Comparison of ENCODE assay signal across 16 mouse cellular contexts in genomic region chr8:30655749-30656241, GRCm38 (mm10).
DNase-seq lines count a peak whose midpoint lies in the region; ATAC-seq lines count a peak whose summit lies in the region.
"Had no signal": no experiment of that assay in that cellular context is flagged by ENCODE, and none has a peak within 500 bp of the region (broad histone marks: within the 10 kb centered on the region; RNA-seq: fewer than 3 reads in every experiment).

No protein-coding gene starts in this region.

- peak overlapping the region; percentile 36; the same call in 1 of the 2 replicates for H3K4me2 ChIP-seq in heart, embryonic 13.5 days
- H3K4me2 ChIP-seq in hindbrain, embryonic 12.5 days (replicated peaks) = no peak overlapping the region
- no peak overlapping the region for H3K4me2 ChIP-seq in neural tube, embryonic 13.5 days
- H3K4me2 ChIP-seq: limb, embryonic 12.5 days; lung, embryonic 15.5 days had no signal

- H3K4me1 ChIP-seq in heart, embryonic 13.5 days = peaks cover 14% of the 10 kb centered on the region
- peaks cover 7% of the 10 kb centered on the region for H3K4me1 ChIP-seq in hindbrain, embryonic 12.5 days
- H3K4me1 ChIP-seq in neural tube, embryonic 13.5 days (replicated peaks) = no peaks in the 10 kb centered on the region
- H3K4me1 ChIP-seq: limb, embryonic 12.5 days; lung, embryonic 15.5 days had no signal

- H3K27ac ChIP-seq in heart, embryonic 13.5 days (replicated peaks) = no peak overlapping the region; the same call in 1 of the 2 replicates
- peak overlapping the region; percentile 64 for H3K27ac ChIP-seq in hindbrain, embryonic 12.5 days
- H3K27ac ChIP-seq in neural tube, embryonic 13.5 days (replicated peaks) = peak overlapping the region; percentile 35; the same call in 1 of the 2 replicates
- H3K27ac ChIP-seq: limb, embryonic 12.5 days; lung, embryonic 15.5 days had no signal

- H3K27me3 ChIP-seq in heart, embryonic 13.5 days (replicated peaks) = no peaks in the 10 kb centered on the region
- no peaks in the 10 kb centered on the region for H3K27me3 ChIP-seq in hindbrain, embryonic 12.5 days
- H3K27me3 ChIP-seq in neural tube, embryonic 13.5 days = no peaks in the 10 kb centered on the region
- H3K27me3 ChIP-seq: limb, embryonic 12.5 days; lung, embryonic 15.5 days had no signal

- no peak for ATAC-seq in heart, embryonic 13.5 days (ENCODE audit: extremely low read depth, insufficient number of reproducible peaks, low FRiP score, low TSS enrichment)
- ATAC-seq in hindbrain, embryonic 12.5 days (ENCODE audit: low FRiP score) = peak; percentile 60; the same call in 1 of the 2 replicates
- ATAC-seq in neural tube, embryonic 13.5 days (ENCODE audit: low read depth) = no peak; the same call in 1 of the 2 replicates
- ATAC-seq: CD4-positive, CD25-positive, alpha-beta regulatory T cell, adult 4 months had no signal

- no peak overlapping the region for H3K4me3 ChIP-seq in heart, embryonic 13.5 days
- H3K4me3 ChIP-seq in hindbrain, embryonic 12.5 days = no peak overlapping the region
- H3K4me3 ChIP-seq in neural tube, embryonic 13.5 days = no peak overlapping the region
- H3K4me3 ChIP-seq: limb, embryonic 12.5 days; lung, embryonic 15.5 days had no signal

- H3K36me3 ChIP-seq in heart, embryonic 13.5 days = no peaks in the 10 kb centered on the region
- H3K36me3 ChIP-seq in hindbrain, embryonic 12.5 days = no peaks in the 10 kb centered on the region
- H3K36me3 ChIP-seq in neural tube, embryonic 13.5 days = no peaks in the 10 kb centered on the region
- H3K36me3 ChIP-seq: limb, embryonic 12.5 days; lung, embryonic 15.5 days had no signal

- DNase-seq in heart, adult 8-10 months (ENCODE audit: low spot score) = no peak
- DNase-seq in adrenal gland, postnatal 36 days = peak; percentile 47 to 51
- DNase-seq in thymus, adult 18-20 months = no peak
- no peak for DNase-seq in testis, postnatal 14 days (ENCODE audit: low spot score)
- DNase-seq in layer of hippocampus, adult 18-20 months (ENCODE audit: low spot score in 2 of 2) = no peak
- DNase-seq: cerebellum, postnatal 36 days; gastrocnemius, postnatal 10 days; kidney, adult 18-20 months; layer of hippocampus, adult 9-11 months; thymus, postnatal 25 days had no signal

- H3K9ac ChIP-seq in heart, embryonic 13.5 days = no peak overlapping the region
- no peak overlapping the region for H3K9ac ChIP-seq in hindbrain, embryonic 12.5 days
- no peak overlapping the region for H3K9ac ChIP-seq in neural tube, embryonic 13.5 days
- H3K9ac ChIP-seq: limb, embryonic 12.5 days; lung, embryonic 15.5 days had no signal

- H3K9me3 ChIP-seq in heart, embryonic 13.5 days = peaks cover 5% of the 10 kb centered on the region; the same call in 1 of the 2 replicates
- no peaks in the 10 kb centered on the region for H3K9me3 ChIP-seq in hindbrain, embryonic 12.5 days (replicated peaks)
- no peaks in the 10 kb centered on the region for H3K9me3 ChIP-seq in neural tube, embryonic 13.5 days
- H3K9me3 ChIP-seq: lung, embryonic 15.5 days had no signal

- WGBS in heart, embryonic 13.5 days = 45% methylated on average over 10 of the region's 10 CpGs
- WGBS in hindbrain, embryonic 12.5 days = 55% methylated on average over 10 of the region's 10 CpGs
- WGBS in neural tube, embryonic 13.5 days = 58% methylated on average over 10 of the region's 10 CpGs

Comparison
In these comparisons a context has a peak if more than half of its experiments do, and no peak if none do; other contexts are left out.
1. DNase-seq: peak in adrenal gland, postnatal 36 days (2 of 2); none in heart, adult 8-10 months (single experiment), thymus, adult 18-20 months (0 of 2), testis, postnatal 14 days (single experiment) and layer of hippocampus, adult 18-20 months (0 of 2).